Mouse (Mus musculus) ES-E14 (cell line): Measurements from ENCODE around the gene Dpysl5.

Source experiments
- HCFC1 ChIP-seq: IDR thresholded peaks from 2 replicates; pipeline ENCODE4 v1.6.1; 2012; ENCODE audit warnings: low read length, inconsistent platforms, borderline replicate concordance; ENCODE audit not compliant: insufficient read depth
- MAFK ChIP-seq: IDR thresholded peaks from 2 replicates; pipeline ENCODE4 v1.6.1; 2014; ENCODE audit warnings: mild to moderate bottlenecking, low read depth, low read length, inconsistent platforms; ENCODE audit not compliant: insufficient read depth
- ZC3H11A ChIP-seq: IDR thresholded peaks from 2 replicates; pipeline ENCODE4 v1.6.1; 2012; ENCODE audit warnings: low read depth, mild to moderate bottlenecking, inconsistent platforms, low read length, borderline replicate concordance
- ZNF384 ChIP-seq: IDR thresholded peaks from 2 replicates; pipeline ENCODE4 v1.6.1; 2012; ENCODE audit warnings: low read depth, low read length, inconsistent platforms

GRCm38 (mm10) chr5:30822689-30823088 is 111.3 kb downstream of the Dpysl5 start:
- TF ChIP-seq ZNF384 (no peak), ZC3H11A (no peak), MAFK (no peak), HCFC1 (no peak)
